Mouse (Mus musculus) lung, embryonic 14.5 days (tissue): ENCODE data around the gene Mgll. TPM values are rescaled to one million over a fixed set of nuclear protein-coding genes. Genes with fewer than 3 reads are reported as not detected.

Experiments
- ATAC-seq: fragments of 200-750 bp; cut with Nextera tagmentation; 2 replicates; pipeline ENCODE4 v1.8.0; 2017; ENCODE audit warnings: mild to moderate bottlenecking, moderate TSS enrichment, moderate library complexity; ENCODE audit not compliant: insufficient read depth
- DNase-seq: peaks from one replicate; pipeline ENCODE4 v3.0.0-alpha.2; 2015
- H3K27ac ChIP-seq: fragments of 300-500 bp; sonication (generic); 2 replicates; pipeline ENCODE4 v1.5.1; 2014; ENCODE audit warnings: low read depth, mild to moderate bottlenecking, moderate library complexity
- H3K27me3 ChIP-seq: fragments of 300-500 bp; sonication (generic); 2 replicates; pipeline ENCODE4 v1.6.1; 2014; ENCODE audit warnings: low read length, control low read depth; ENCODE audit not compliant: insufficient read depth
- H3K36me3 ChIP-seq: fragments of 300-500 bp; sonication (generic); 2 replicates; pipeline ENCODE4 v1.6.1; 2014; ENCODE audit warnings: control low read depth; ENCODE audit not compliant: insufficient read depth
- H3K4me1 ChIP-seq: fragments of 300-500 bp; sonication (generic); 2 replicates; pipeline ENCODE4 v1.6.1; 2014; ENCODE audit warnings: antibody characterized with exemption, control low read depth; ENCODE audit not compliant: insufficient read depth
- H3K4me2 ChIP-seq: fragments of 300-500 bp; sonication (generic); 2 replicates; pipeline ENCODE4 v1.6.1; 2014; ENCODE audit warnings: mild to moderate bottlenecking
- H3K4me3 ChIP-seq: fragments of 300-500 bp; sonication (generic); 2 replicates; pipeline ENCODE4 v1.5.1; 2014; ENCODE audit warnings: low read depth, low read length
- H3K9ac ChIP-seq: fragments of 300-500 bp; sonication (generic); 2 replicates; pipeline ENCODE4 v1.6.1; 2014
- H3K9me3 ChIP-seq: fragments of 300-500 bp; sonication (generic); 2 replicates; pipeline ENCODE4 v1.6.1; 2016; ENCODE audit warnings: low read depth, low read length, control low read depth
- CTCF ChIP-seq: IDR thresholded peaks from 2 replicates; pipeline ENCODE4 v1.5.1; 2016; ENCODE audit warnings: antibody characterized with exemption, low read depth
- WGBS: fragments of 180-500 bp; shearing (Covaris S2); extraction: QIAGEN DNeasy Blood & Tissue Kit; methylation state at CpG from one replicate; pipeline ENCODE4 v1.1.7; 2014; 5-methylcytosine and 5-hydroxymethylcytosine counted together
- polyA plus RNA-seq: library from polyadenylated mRNA; unstranded; fragments of >200 nt; fragmentation: Nextera tagmentation; extraction: Ambion mirVana; gene quantifications from 2 replicates; pipeline ENCODE4 v1.2.1, GENCODE M21; 2014

The Mgll gene
- polyA plus RNA-seq, 1 experiment from 2014 or later: 71.5 TPM

- 46% methylated on average over 3 of the region's 3 CpGs for WGBS
- Histone ChIP-seq H3K4me2 (no peak overlapping the region), H3K27ac (peak overlapping the region; percentile 36; the same call in 1 of the 2 replicates), H3K36me3 (peaks cover 4% of the 10 kb centered on the region; the same call in 1 of the 2 replicates), H3K9me3 (no peaks in the 10 kb centered on the region), H3K4me1 (peaks cover 11% of the 10 kb centered on the region), H3K27me3 (no peaks in the 10 kb centered on the region), H3K9ac (no peak overlapping the region), H3K4me3 (no peak overlapping the region)
- DNase-seq (no peak), ATAC-seq (no peak)
- no peak for TF ChIP-seq CTCF
Observed at GRCm38 (mm10) chr6:88826088-88826487, 101.9 kb downstream of the Mgll start.

- peak; percentile 83 for ATAC-seq
- H3K9ac ChIP-seq: no peak overlapping the region
Observed at GRCm38 (mm10) chr6:88826545-88826944, 102.3 kb downstream of the Mgll start.

DNA sequence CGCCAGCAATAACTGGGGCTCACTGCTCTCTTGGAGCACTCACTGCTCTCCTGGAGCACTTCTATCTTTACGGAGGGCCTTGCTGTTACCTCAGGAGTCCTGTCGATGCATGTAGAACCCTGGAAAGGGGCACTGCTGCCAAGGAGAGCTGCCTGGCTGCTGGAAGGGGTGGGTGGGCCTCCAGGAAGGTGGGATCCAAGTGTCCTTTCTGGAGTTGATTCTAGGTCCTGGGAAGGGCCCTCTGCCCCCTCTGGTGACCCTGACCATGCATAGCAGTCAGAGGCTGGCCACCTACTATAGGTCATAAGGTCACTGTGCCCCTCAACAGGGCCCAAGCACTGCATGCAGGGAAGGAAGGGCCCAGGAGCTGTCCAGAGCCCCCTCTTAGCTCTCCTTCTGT, 102.8 kb downstream of the Mgll start:
- H3K36me3 ChIP-seq: peaks cover 4% of the 10 kb centered on the region; the same call in 1 of the 2 replicates
- H3K27me3 ChIP-seq: no peaks in the 10 kb centered on the region
- no peaks in the 10 kb centered on the region for H3K9me3 ChIP-seq
- peak overlapping the region; percentile 32; the same call in 1 of the 2 replicates for H3K27ac ChIP-seq
- H3K4me2 ChIP-seq: no peak overlapping the region
- H3K4me1 ChIP-seq: peaks cover 2% of the 10 kb centered on the region; the same call in 1 of the 2 replicates
- DNase-seq (no peak), ATAC-seq (0 out of 2 replicates have a peak, but pooled peaks have one; percentile 2)
- H3K9ac ChIP-seq: no peak overlapping the region
- H3K4me3 ChIP-seq: no peak overlapping the region
- TF ChIP-seq CTCF: no peak
- WGBS: 55% methylated on average over 3 of the region's 3 CpGs

More at GRCm38 (mm10) chr6:88826545-88826944, 102.3 kb downstream of the Mgll start:
- peaks cover 7% of the 10 kb centered on the region; the same call in 1 of the 2 replicates for H3K4me1 ChIP-seq
- no peak overlapping the region for H3K4me3 ChIP-seq
- no peaks in the 10 kb centered on the region for H3K9me3 ChIP-seq
- H3K27ac ChIP-seq: peak overlapping the region; percentile 32; the same call in 1 of the 2 replicates
- TF ChIP-seq CTCF: peak; percentile 87
- H3K4me2 ChIP-seq: no peak overlapping the region
- peaks cover 4% of the 10 kb centered on the region; the same call in 1 of the 2 replicates for H3K36me3 ChIP-seq
- H3K27me3 ChIP-seq: no peaks in the 10 kb centered on the region
- DNase-seq: peak; percentile 93
- 21% methylated on average over 6 of the region's 6 CpGs for WGBS

DNA sequence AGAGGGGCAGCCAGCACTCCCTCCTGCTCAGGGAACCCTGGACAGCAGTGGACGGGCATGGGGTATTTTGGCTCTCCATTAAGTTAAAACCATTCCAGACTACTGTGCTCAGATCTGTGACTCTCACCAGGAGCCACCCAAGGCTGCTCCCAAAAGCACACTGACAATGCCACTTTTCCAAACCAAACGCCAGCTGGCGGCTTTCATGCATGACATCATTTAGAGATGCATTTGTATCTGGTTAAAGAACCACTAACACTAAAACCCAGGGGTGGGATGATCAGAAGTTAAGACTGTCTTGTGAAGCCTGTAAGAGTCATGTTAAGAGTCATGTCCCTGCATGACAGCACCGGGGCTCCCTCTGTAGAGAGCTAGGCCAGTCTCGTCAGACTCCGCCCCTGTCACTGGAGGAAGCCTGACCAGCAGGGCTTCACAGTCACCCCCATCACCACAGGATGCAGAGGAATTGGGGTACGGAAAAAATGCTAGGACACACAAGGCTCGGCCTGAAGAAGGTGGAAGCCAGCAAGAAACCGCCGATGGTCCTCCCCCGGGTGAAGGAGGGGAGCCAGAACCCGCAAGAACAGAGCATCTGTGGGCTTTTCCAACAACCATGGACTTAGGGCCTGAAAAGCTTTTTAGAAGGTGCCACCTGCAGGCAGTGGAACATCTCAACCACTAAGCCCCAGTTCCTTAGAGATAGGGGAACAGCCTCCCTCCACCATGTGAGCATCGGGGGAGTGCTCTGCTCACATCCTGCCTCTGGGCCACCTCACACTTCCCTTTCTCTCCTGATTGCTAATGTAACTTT, 103.4 kb downstream of the Mgll start:
- ATAC-seq: no peak
- WGBS: 51% methylated on average over 13 of the region's 13 CpGs
- Histone ChIP-seq H3K4me3 (no peak overlapping the region), H3K4me1 (no peaks in the 10 kb centered on the region), H3K9ac (no peak overlapping the region), H3K36me3 (peaks cover 4% of the 10 kb centered on the region; the same call in 1 of the 2 replicates), H3K27me3 (no peaks in the 10 kb centered on the region), H3K27ac (peak overlapping the region; percentile 32; the same call in 1 of the 2 replicates), H3K4me2 (no peak overlapping the region), H3K9me3 (no peaks in the 10 kb centered on the region)
- TF ChIP-seq CTCF: no peak
- DNase-seq: peak; percentile 56

- H3K27ac ChIP-seq: no peak overlapping the region
- ATAC-seq (no peak), DNase-seq (no peak)
- H3K4me1 ChIP-seq: no peaks in the 10 kb centered on the region
- H3K4me3 ChIP-seq: no peak overlapping the region
- TF ChIP-seq CTCF: no peak
- no peak overlapping the region for H3K9ac ChIP-seq
- no peak overlapping the region for H3K4me2 ChIP-seq
- 66% methylated on average over 15 of the region's 15 CpGs for WGBS
- H3K9me3 ChIP-seq: no peaks in the 10 kb centered on the region
- H3K36me3 ChIP-seq: 0 out of 2 replicates have a peak, but pooled peaks cover under 1% of the 10 kb centered on the region
- no peaks in the 10 kb centered on the region for H3K27me3 ChIP-seq
Observed at GRCm38 (mm10) chr6:88828206-88829009, 104.2 kb downstream of the Mgll start.

DNA sequence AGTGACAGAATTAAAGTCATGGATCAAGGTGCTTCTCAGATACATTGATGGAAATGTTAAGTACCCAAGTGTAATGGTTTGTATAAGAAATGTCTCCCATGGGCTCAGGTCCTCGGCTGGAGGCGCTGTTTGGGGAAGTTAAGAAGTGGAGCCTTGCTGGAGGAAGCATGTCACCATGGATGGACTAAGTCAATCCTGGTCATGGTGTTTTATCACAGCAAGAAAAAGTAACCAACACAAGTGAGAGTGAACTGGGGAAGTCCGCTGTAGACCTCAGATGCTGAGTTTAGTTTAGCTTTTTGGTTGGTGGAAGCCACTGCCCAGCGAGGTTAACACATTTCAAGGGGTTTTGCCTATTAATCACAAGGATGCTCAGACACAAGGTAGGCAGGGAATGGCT, 105.4 kb downstream of the Mgll start:
- DNase-seq (no peak), ATAC-seq (no peak)
- no peak for TF ChIP-seq CTCF
- Histone ChIP-seq H3K27ac (no peak overlapping the region), H3K27me3 (no peaks in the 10 kb centered on the region), H3K4me3 (no peak overlapping the region), H3K4me2 (no peak overlapping the region), H3K36me3 (no peaks in the 10 kb centered on the region), H3K9ac (no peak overlapping the region), H3K9me3 (no peaks in the 10 kb centered on the region), H3K4me1 (no peaks in the 10 kb centered on the region)
- 82% methylated on average over 4 of the region's 4 CpGs for WGBS

DNA sequence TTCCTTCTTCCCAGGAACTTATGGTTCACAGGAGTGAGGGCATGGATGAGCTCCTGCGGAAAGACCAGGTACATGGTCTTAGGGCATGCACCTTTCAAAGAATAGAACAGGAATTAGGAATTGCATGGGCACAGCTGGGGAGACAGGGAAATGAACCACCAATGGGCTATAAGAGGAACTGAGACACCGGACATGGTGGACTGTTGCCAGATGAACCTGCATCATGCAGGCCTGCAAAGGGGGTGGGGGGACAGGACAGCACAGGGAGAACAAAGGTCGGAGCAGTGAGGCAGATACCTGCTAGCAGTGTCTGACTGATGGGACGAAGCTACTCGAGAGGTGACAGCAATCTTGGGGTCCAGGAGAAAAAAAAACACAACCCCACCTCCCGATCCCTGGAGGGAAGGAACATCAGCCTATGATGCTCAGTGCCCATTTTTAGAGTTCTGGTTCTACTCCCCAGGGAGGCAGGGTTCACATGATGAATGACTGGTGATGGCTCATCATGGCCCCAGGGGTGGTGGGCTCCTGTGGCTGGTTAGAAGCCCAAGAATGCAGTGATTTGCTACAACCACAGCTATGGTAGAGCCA, 106.0 kb downstream of the Mgll start:
- Histone ChIP-seq H3K9me3 (no peaks in the 10 kb centered on the region), H3K4me1 (no peaks in the 10 kb centered on the region)
- TF ChIP-seq CTCF: no peak

More for the DNA sequence above, 106.0 kb downstream of the Mgll start:
- WGBS: 78% methylated on average over 6 of the region's 6 CpGs
- Histone ChIP-seq H3K36me3 (no peaks in the 10 kb centered on the region), H3K9ac (no peak overlapping the region), H3K27me3 (no peaks in the 10 kb centered on the region), H3K4me3 (no peak overlapping the region), H3K4me2 (no peak overlapping the region), H3K27ac (no peak overlapping the region)
- ATAC-seq (no peak), DNase-seq (no peak)
